Mouse (Mus musculus) liver, embryonic 16.5 days (tissue): Measurements from ENCODE around the gene Otos. TPM values are rescaled to one million over a fixed set of nuclear protein-coding genes. Genes with fewer than 3 reads are reported as not detected.

Experiments used
- ATAC-seq: fragments of 200-750 bp; cut with Nextera tagmentation; 2 replicates; pipeline ENCODE4 v1.8.0; 2017; ENCODE audit warnings: low read depth, mild to moderate bottlenecking, moderate number of reproducible peaks, moderate library complexity
- H3K27ac ChIP-seq: fragments of 300-500 bp; sonication (generic); 2 replicates; pipeline ENCODE4 v1.5.1; 2014; ENCODE audit warnings: mild to moderate bottlenecking, low read length
- H3K27me3 ChIP-seq: fragments of 300-500 bp; sonication (generic); 2 replicates; pipeline ENCODE4 v1.6.1; 2014; ENCODE audit warnings: low read depth, low read length, mixed read lengths; ENCODE audit not compliant: control insufficient read depth, insufficient read depth
- H3K36me3 ChIP-seq: fragments of 300-500 bp; sonication (generic); 2 replicates; pipeline ENCODE4 v1.6.1; 2014; ENCODE audit warnings: mild to moderate bottlenecking; ENCODE audit not compliant: control insufficient read depth, insufficient read depth
- H3K4me1 ChIP-seq: fragments of 300-500 bp; sonication (generic); 2 replicates; pipeline ENCODE4 v1.6.1; 2014; ENCODE audit warnings: low read depth, low read length, mixed read lengths; ENCODE audit not compliant: control insufficient read depth
- H3K4me2 ChIP-seq: fragments of 300-500 bp; sonication (generic); 2 replicates; pipeline ENCODE4 v1.6.1; 2014; ENCODE audit warnings: low read depth, low read length, mixed read lengths
- H3K4me3 ChIP-seq: fragments of 300-500 bp; sonication (generic); 2 replicates; pipeline ENCODE4 v1.5.1; 2014; ENCODE audit warnings: low read depth, mild to moderate bottlenecking, low read length
- H3K9ac ChIP-seq: fragments of 300-500 bp; sonication (generic); 2 replicates; pipeline ENCODE4 v1.6.1; 2014; ENCODE audit warnings: low read depth, low read length
- H3K9me3 ChIP-seq: fragments of 300-500 bp; sonication (generic); replicated peaks from 2 replicates; pipeline ENCODE4 v1.6.1; 2016; ENCODE audit warnings: low read length; ENCODE audit not compliant: control insufficient read depth
- WGBS: fragments of 180-500 bp; shearing (Covaris S2); extraction: QIAGEN DNeasy Blood & Tissue Kit; methylation state at CpG from one replicate; pipeline ENCODE4 v1.1.7; 2014; ENCODE audit not compliant: insufficient replicate concordance; 5-methylcytosine and 5-hydroxymethylcytosine counted together
- polyA plus RNA-seq: library from polyadenylated mRNA; unstranded; fragments of >200 nt; fragmentation: Nextera tagmentation; extraction: Ambion mirVana; gene quantifications from 2 replicates; pipeline ENCODE4 v1.2.1, GENCODE M21; 2015

Otos gene
- polyA plus RNA-seq, 1 experiment from 2014 or later = 0.06 TPM

DNA sequence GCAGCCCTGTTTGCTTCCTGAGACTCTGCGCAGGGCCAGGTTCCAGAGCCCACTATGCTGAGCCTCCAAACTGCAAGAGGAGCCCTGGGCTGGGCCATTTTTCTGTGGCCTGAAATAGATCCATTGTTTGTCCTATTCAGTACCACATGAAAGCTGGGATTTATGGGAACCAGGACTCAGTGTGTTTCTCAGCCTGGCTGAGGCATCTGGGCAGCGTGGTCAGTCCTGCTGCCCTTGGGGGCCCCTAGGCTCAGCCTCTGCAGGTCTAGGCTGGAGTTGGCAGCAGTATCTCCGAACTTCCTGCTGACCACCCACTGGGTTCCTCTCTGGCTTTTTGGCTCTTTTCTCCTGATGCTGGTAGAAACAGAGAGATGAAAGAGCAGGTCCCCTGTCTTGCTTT is 2.8 kb upstream of the Otos start:
- Histone ChIP-seq H3K4me2 (no peak overlapping the region), H3K4me1 (peaks cover 3% of the 10 kb centered on the region), H3K27me3 (no peaks in the 10 kb centered on the region), H3K36me3 (no peaks in the 10 kb centered on the region), H3K27ac (no peak overlapping the region), H3K4me3 (no peak overlapping the region), H3K9ac (no peak overlapping the region), H3K9me3 (no peaks in the 10 kb centered on the region)
- WGBS = 52% methylated on average over 3 of the region's 3 CpGs
- no peak for ATAC-seq

DNA sequence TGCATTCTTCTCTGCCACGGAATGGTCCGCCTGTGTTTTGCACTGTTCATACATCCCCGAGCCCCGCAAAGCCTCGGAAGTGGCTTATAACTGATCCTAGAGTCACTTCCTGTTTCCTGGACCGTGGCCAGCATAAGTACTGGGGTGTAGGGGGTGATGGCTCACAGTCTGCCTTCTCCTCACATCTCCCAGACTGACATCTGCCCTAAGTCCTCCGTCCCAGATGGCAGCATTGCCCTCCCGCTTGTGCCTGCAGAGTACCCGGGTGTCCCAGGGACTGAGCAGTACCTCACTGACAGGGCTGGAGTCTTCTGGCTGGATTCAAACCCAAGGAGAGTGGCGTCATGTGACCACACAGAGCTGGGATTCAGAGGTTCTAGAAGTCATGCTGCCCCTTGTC is 444 bp downstream of the Otos start:
- Histone ChIP-seq H3K4me1 (peaks cover 3% of the 10 kb centered on the region), H3K4me3 (no peak overlapping the region), H3K27ac (no peak overlapping the region), H3K27me3 (no peaks in the 10 kb centered on the region), H3K9me3 (no peaks in the 10 kb centered on the region), H3K36me3 (no peaks in the 10 kb centered on the region), H3K4me2 (peak overlapping the region; percentile 41), H3K9ac (no peak overlapping the region)
- no peak for ATAC-seq
- WGBS = 12% methylated on average over 10 of the region's 10 CpGs

DNA sequence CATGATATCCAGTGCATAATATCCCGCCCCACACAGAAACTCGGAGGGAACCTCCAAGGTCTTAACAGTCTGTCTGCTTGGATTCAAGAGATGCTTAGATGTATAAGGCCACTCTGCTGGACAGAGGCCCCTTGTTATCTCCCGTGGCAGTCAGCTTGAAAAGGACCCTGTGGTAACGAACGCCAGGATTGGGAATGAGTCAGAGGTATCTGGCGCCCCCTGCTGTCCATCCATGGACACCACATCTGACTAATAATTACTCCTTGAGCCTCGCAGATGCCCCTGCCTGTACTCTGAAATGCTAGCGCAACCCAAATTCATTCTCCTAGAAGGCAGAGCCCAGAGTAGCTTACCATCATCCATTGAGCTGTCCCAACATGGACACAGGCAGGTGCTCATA is 889 bp downstream of the Otos start:
- ATAC-seq = peak; percentile 37; the same call in 1 of the 2 replicates
- 7% methylated on average over 8 of the region's 8 CpGs for WGBS
- H3K9me3 ChIP-seq = no peaks in the 10 kb centered on the region
- H3K4me2 ChIP-seq = peak overlapping the region; percentile 41
- no peaks in the 10 kb centered on the region for H3K27me3 ChIP-seq
- no peak overlapping the region for H3K4me3 ChIP-seq
- H3K4me1 ChIP-seq = peaks cover 3% of the 10 kb centered on the region
- no peak overlapping the region for H3K27ac ChIP-seq
- H3K36me3 ChIP-seq = no peaks in the 10 kb centered on the region
- no peak overlapping the region for H3K9ac ChIP-seq

GRCm38 (mm10) chr1:92647026-92647425 is 1.6 kb downstream of the Otos start:
- Histone ChIP-seq H3K27ac (no peak overlapping the region), H3K27me3 (no peaks in the 10 kb centered on the region), H3K4me3 (no peak overlapping the region), H3K4me2 (no peak overlapping the region), H3K4me1 (peaks cover 7% of the 10 kb centered on the region), H3K9me3 (no peaks in the 10 kb centered on the region), H3K36me3 (no peaks in the 10 kb centered on the region), H3K9ac (no peak overlapping the region)
- no peak for ATAC-seq
- 46% methylated on average over 4 of the region's 4 CpGs for WGBS

GRCm38 (mm10) chr1:92646601-92647000 is 2.0 kb downstream of the Otos start:
- Histone ChIP-seq H3K4me3 (no peak overlapping the region), H3K9ac (no peak overlapping the region), H3K4me2 (no peak overlapping the region), H3K27me3 (no peaks in the 10 kb centered on the region), H3K9me3 (no peaks in the 10 kb centered on the region), H3K36me3 (no peaks in the 10 kb centered on the region), H3K27ac (no peak overlapping the region), H3K4me1 (peaks cover 9% of the 10 kb centered on the region)
- 61% methylated on average over 7 of the region's 7 CpGs for WGBS
- ATAC-seq = no peak

DNA sequence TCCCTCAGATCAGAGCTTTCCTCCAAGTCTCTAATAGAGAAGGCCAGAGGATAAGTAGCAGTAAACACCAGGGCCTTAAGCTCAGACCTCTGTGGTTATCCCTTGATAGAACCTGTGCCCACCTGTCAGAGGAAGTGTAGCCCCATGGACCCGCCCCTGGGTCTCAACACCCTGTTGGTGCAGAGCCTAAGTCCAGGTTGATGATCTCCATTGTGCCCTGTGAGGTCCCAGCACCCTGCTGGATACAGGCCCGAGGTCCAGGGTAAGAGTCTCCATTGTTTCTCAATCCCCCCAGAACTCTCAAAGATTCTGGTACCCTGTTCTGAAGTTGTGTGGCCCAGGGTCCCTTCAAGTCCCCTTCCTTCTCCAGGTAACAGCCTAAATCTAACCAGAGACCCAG is 2.5 kb downstream of the Otos start:
- Histone ChIP-seq H3K9ac (no peak overlapping the region), H3K27me3 (no peaks in the 10 kb centered on the region), H3K4me3 (no peak overlapping the region), H3K4me2 (no peak overlapping the region), H3K27ac (no peak overlapping the region), H3K9me3 (no peaks in the 10 kb centered on the region), H3K36me3 (no peaks in the 10 kb centered on the region), H3K4me1 (peaks cover 9% of the 10 kb centered on the region)
- 37% methylated on average over 2 of the region's 2 CpGs for WGBS
- ATAC-seq = no peak

DNA sequence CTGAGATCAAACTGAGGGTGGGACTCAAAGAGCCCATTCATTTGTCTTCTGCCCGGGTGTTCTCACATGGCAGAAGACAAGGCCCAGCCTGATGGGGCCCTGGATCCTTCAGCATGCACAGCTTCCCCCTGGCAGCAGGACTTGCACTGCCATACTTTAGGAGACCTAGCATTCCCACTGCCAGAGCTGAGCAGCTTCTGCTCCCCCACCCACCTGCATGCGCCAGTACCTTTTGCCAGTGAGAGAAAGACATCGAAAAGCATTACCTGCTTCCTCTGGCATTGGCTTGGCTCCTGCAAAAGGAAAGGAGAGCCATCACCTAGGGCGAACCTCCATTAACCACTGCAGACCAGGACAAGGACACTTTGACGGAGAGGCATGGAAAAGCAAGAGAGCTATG is 3.7 kb downstream of the Otos start:
- Histone ChIP-seq H3K27ac (no peak overlapping the region), H3K27me3 (no peaks in the 10 kb centered on the region), H3K9ac (no peak overlapping the region), H3K4me2 (no peak overlapping the region), H3K4me3 (no peak overlapping the region), H3K36me3 (no peaks in the 10 kb centered on the region), H3K9me3 (no peaks in the 10 kb centered on the region), H3K4me1 (peaks cover 16% of the 10 kb centered on the region)
- WGBS = 71% methylated on average over 5 of the region's 5 CpGs
- no peak for ATAC-seq

- ATAC-seq = no peak
- Histone ChIP-seq H3K4me2 (no peak overlapping the region), H3K9me3 (no peaks in the 10 kb centered on the region), H3K4me3 (no peak overlapping the region), H3K4me1 (peaks cover 16% of the 10 kb centered on the region), H3K9ac (no peak overlapping the region), H3K27me3 (no peaks in the 10 kb centered on the region), H3K27ac (no peak overlapping the region), H3K36me3 (no peaks in the 10 kb centered on the region)
- 52% methylated on average over 4 of the region's 4 CpGs for WGBS
These were observed 5.0 kb downstream of the Otos start for GRCm38 (mm10) chr1:92643691-92644090.

DNA sequence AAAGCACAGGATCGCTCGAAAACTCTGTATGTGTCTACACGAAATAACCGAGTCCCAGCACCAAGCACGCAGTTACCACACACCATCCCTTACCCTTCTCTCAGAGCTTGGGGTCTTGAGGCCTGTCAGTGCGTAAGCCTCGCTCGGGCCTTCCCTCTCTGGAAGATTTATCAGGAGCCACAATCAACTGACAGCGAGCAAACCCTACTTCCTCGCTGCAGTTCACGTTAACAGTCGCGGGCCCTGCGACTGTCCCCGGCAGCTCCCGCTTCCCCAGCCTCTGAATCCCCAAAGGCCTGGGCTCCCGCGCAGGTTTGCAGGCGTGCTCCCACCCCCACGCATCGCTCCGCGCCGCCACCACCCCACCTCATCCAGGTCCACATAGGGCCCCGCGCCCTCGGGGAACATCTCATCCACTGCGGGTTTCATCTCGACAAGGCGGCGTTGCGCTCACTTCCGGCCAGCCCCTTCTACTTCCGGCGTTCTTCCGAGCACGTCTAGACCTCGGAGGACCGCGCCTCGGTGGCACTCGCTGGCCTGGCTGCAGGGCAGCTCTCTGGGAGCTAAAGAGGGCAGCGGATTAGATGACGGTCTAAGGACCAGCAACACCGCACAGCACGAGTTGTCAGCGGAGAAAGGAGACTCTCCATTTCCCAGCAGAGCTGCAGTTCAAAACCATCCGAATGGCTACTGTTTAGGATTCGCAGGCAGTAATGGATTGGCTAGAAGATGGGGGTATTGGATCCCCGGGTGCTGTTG is 6.9 kb downstream of the Otos start, which contains the start of gene Cops9:
Gene Cops9, minus strand, starts transcription at position 472 of the 759 bp plus-strand sequence.
- H3K4me2 ChIP-seq = peak within 1 kb of the TSS; percentile 63
- H3K9ac ChIP-seq = peak within 1 kb of the TSS; percentile 90
- peak; percentile 91 for ATAC-seq
- H3K4me3 ChIP-seq = peak within 1 kb of the TSS; percentile 88
- peak within 1 kb of the TSS; percentile 48; the same call in 1 of the 2 replicates for H3K27ac ChIP-seq
- no peaks in the 10 kb centered on the region for H3K27me3 ChIP-seq
- no peaks in the 10 kb centered on the region; the same call in 1 of the 2 replicates for H3K36me3 ChIP-seq
- peaks cover 13% of the 10 kb centered on the region for H3K4me1 ChIP-seq
- no peaks in the 10 kb centered on the region for H3K9me3 ChIP-seq
- 2% methylated on average over 50 of the region's 50 CpGs for WGBS
